Mouse (Mus musculus): ENCODE data around the gene Agxt2.

GRCm38 (mm10) chr15:10421785-10422144, 63.4 kb downstream of the Agxt2 start:
- TF ChIP-seq CTCF (IDR thresholded peaks at IDR 0.05; ENCODE audit: control insufficient read depth, insufficient read depth, insufficient replicate concordance, low read depth, low read length): no peak
- no peak for TF ChIP-seq POLR2A (IDR thresholded peaks at IDR 0.05; ENCODE audit: control insufficient read depth, low read depth, low read length)

Data from testis, adult 2 months (tissue).